Mouse (Mus musculus): ENCODE data around the gene Acsf2. TPM values are rescaled to one million over a fixed set of nuclear protein-coding genes. Genes with fewer than 3 reads are reported as not detected.

Gene Acsf2
- polyA plus RNA-seq, 1 experiment, result 8.3 TPM

DNA sequence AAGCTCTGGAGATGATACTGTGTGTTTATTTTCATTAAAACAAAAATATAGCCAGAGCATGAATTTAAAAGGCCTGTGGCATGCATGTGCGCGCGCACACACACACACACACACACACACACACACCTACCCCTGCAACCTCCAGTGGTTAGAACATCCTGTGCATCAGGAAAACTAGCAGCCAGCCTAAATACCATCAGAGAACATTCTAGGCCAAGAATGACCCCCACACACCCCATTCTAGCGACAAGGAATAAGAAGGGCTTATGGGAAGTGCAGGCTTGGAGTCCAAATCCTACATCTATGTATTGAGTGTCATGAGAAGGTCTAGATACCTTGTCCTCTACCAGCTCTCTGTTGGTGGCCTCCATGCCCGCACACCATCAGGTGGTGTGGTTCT lies 38.3 kb downstream of the Acsf2 start:
- no peak overlapping the region for H3K27ac ChIP-seq (ENCODE audit: control insufficient read depth, insufficient read depth, low read depth, low read length)
- peaks cover 16% of the 10 kb centered on the region for H3K4me1 ChIP-seq (ENCODE audit: control insufficient read depth, insufficient read depth, low read length)
- no peaks in the 10 kb centered on the region for H3K36me3 ChIP-seq (ENCODE audit: control insufficient read depth, insufficient read depth, low read length)
- no peak for TF ChIP-seq CTCF (IDR thresholded peaks at IDR 0.05; ENCODE audit: control insufficient read depth, insufficient read depth, insufficient replicate concordance, low read depth, low read length)
- no peak for TF ChIP-seq POLR2A (IDR thresholded peaks at IDR 0.05; ENCODE audit: control insufficient read depth, low read depth, low read length)
- no peak overlapping the region for H3K4me3 ChIP-seq (ENCODE audit: control insufficient read depth, low read depth, low read length)
- H3K27me3 ChIP-seq (ENCODE audit: control insufficient read depth, insufficient read depth, low read length), result no peaks in the 10 kb centered on the region

DNA sequence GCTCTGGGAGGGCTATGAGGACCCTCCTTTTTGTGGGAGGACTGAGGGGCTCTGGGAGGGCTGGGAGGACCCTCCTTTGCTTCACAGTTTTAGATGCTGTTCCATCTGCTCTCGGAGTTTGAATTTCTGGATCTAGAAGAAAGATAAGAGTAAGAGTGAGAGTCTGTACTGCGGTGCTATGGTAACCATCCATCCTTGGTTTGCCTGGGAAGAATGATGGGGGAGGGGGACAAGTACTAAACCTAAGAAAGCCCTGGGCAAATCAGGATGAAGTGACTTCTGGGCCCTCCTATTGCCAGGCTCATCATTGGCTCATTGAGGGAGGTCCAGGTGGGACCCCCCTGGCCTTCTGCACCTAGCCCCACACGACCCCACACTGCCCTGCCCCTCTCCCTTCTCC lies 43.4 kb downstream of the Acsf2 start:
- H3K36me3 ChIP-seq (ENCODE audit: control insufficient read depth, insufficient read depth, low read length), result no peaks in the 10 kb centered on the region
- TF ChIP-seq CTCF (IDR thresholded peaks at IDR 0.05; ENCODE audit: control insufficient read depth, insufficient read depth, insufficient replicate concordance, low read depth, low read length), result no peak
- TF ChIP-seq POLR2A (IDR thresholded peaks at IDR 0.05; ENCODE audit: control insufficient read depth, low read depth, low read length), result no peak
- H3K27ac ChIP-seq (ENCODE audit: control insufficient read depth, insufficient read depth, low read depth, low read length), result no peak overlapping the region

DNA sequence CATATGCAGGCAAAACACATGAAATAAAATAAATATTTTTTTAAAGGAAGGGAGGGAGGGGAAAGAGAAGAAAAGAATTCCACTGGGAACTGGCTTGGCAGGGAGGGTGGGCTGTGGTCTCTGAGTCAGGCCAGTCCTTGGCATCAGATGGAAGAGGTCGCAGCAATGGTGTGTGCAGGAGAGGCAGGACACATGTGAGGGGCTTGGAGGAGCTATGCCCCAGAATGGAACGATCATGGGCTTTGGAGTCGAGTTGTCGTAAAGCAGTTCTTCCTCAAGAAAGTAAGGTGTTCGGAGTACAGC lies 51.3 kb downstream of the Acsf2 start:
- Histone ChIP-seq H3K36me3 (ENCODE audit: control insufficient read depth, insufficient read depth, low read length) (no peaks in the 10 kb centered on the region), H3K27ac (ENCODE audit: control insufficient read depth, insufficient read depth, low read depth, low read length) (peak overlapping the region; percentile 33; the same call in 1 of the 2 replicates)
- TF ChIP-seq POLR2A (IDR thresholded peaks at IDR 0.05; ENCODE audit: control insufficient read depth, low read depth, low read length), result no peak
- no peak for TF ChIP-seq CTCF (IDR thresholded peaks at IDR 0.05; ENCODE audit: control insufficient read depth, insufficient read depth, insufficient replicate concordance, low read depth, low read length)

More for the DNA sequence above, 43.4 kb downstream of the Acsf2 start:
- Histone ChIP-seq H3K4me1 (ENCODE audit: control insufficient read depth, insufficient read depth, low read length) (no peaks in the 10 kb centered on the region), H3K27me3 (ENCODE audit: control insufficient read depth, insufficient read depth, low read length) (no peaks in the 10 kb centered on the region), H3K4me3 (ENCODE audit: control insufficient read depth, low read depth, low read length) (no peak overlapping the region)

DNA sequence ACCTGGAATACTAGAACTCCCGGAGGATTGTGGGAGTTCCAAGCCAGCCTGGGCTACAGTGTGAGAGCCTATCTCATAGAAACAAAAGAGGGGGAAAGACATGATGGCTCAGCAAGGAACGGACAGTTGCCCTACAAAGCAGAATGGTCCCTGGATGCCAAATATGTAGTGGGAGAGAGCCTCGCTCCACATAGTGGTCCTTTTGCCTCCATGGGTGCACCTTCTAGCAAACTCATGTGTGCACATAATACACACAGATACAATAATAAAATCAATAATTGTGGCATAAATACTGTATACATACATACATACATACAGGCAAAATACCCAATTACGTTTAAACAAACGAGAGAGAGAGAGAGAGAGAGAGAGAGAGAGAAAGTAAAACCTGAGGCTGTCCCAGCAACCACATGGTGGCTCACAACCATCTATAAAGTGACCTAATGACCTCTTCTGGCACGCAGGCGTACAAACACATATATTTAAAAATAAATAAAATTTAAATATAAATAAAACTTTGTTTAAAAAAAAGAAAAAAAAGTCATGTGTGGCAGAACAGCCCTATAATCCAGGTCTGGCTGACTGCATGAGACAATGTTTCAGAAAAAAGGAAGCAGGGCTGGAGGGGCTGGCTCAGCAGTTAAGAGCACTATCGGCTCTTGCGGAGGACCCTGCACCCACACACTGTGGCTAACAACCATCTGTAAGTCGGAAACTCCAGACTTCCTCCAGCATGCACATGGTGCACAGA lies 51.8 kb downstream of the Acsf2 start:
- no peaks in the 10 kb centered on the region for H3K27me3 ChIP-seq (ENCODE audit: control insufficient read depth, insufficient read depth, low read length)
- H3K4me1 ChIP-seq (ENCODE audit: control insufficient read depth, insufficient read depth, low read length), result peaks cover 19% of the 10 kb centered on the region
- no peaks in the 10 kb centered on the region for H3K36me3 ChIP-seq (ENCODE audit: control insufficient read depth, insufficient read depth, low read length)
- TF ChIP-seq CTCF (IDR thresholded peaks at IDR 0.05; ENCODE audit: control insufficient read depth, insufficient read depth, insufficient replicate concordance, low read depth, low read length) (no peak), POLR2A (IDR thresholded peaks at IDR 0.05; ENCODE audit: control insufficient read depth, low read depth, low read length) (no peak)
- H3K4me3 ChIP-seq (ENCODE audit: control insufficient read depth, low read depth, low read length), result peak overlapping the region; percentile 97
- H3K27ac ChIP-seq (ENCODE audit: control insufficient read depth, insufficient read depth, low read depth, low read length), result peak overlapping the region; percentile 93

More for the DNA sequence above, 51.3 kb downstream of the Acsf2 start:
- peaks cover 19% of the 10 kb centered on the region for H3K4me1 ChIP-seq (ENCODE audit: control insufficient read depth, insufficient read depth, low read length)
- H3K27me3 ChIP-seq (ENCODE audit: control insufficient read depth, insufficient read depth, low read length), result no peaks in the 10 kb centered on the region
- no peak overlapping the region for H3K4me3 ChIP-seq (ENCODE audit: control insufficient read depth, low read depth, low read length)

DNA sequence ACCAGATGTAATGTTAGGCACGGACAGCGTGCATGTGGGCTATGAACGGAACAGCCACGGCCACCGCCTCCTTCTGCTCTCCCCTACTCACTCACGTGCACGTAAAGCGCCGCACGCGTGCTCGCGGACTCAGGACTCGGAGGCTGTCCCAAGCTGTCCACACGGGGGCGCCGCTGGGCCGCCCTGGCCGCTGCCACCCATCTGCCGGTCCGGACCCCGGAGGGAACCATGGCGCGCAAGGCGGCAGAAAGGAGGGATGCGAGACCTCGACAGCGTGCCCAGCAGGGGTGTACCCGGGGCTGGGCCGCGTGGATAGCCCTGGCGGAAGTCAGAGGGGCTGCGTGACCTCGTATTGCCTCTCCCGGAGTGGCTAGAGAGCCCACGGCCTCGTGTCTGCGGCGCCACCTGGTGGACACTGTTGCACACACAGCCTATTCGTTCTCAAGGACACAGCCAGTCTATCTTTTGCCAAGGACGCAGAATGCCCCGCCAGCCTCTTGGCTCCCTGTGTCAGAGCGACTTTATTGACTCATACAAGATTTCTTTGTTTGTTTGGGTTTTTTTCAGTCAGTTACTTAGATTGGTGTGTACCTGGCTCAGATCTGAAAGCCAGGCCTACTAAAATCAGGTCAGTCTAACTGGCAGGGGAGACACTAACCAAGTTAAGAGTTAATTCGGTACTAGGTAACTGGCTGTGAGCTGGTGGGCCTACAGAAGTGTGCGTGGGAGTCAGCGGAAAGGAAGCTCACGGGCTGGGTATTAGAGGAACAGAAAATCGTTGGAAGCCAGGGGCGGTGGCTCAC lies 52.6 kb downstream of the Acsf2 start, which contains the start of gene Rsad1:
Gene Rsad1 (minus strand): TSS at position 368 of the 803 bp plus-strand sequence.
- Histone ChIP-seq H3K27ac (ENCODE audit: control insufficient read depth, insufficient read depth, low read depth, low read length) (peak within 1 kb of the TSS; percentile 93), H3K4me1 (ENCODE audit: control insufficient read depth, insufficient read depth, low read length) (peaks cover 23% of the 10 kb centered on the region), H3K4me3 (ENCODE audit: control insufficient read depth, low read depth, low read length) (peak within 1 kb of the TSS; percentile 97), H3K36me3 (ENCODE audit: control insufficient read depth, insufficient read depth, low read length) (no peaks in the 10 kb centered on the region), H3K27me3 (ENCODE audit: control insufficient read depth, insufficient read depth, low read length) (no peaks in the 10 kb centered on the region)
- TF ChIP-seq POLR2A (IDR thresholded peaks at IDR 0.05; ENCODE audit: control insufficient read depth, low read depth, low read length) (peak; percentile 73), CTCF (IDR thresholded peaks at IDR 0.05; ENCODE audit: control insufficient read depth, insufficient read depth, insufficient replicate concordance, low read depth, low read length) (peak; percentile 87)

DNA sequence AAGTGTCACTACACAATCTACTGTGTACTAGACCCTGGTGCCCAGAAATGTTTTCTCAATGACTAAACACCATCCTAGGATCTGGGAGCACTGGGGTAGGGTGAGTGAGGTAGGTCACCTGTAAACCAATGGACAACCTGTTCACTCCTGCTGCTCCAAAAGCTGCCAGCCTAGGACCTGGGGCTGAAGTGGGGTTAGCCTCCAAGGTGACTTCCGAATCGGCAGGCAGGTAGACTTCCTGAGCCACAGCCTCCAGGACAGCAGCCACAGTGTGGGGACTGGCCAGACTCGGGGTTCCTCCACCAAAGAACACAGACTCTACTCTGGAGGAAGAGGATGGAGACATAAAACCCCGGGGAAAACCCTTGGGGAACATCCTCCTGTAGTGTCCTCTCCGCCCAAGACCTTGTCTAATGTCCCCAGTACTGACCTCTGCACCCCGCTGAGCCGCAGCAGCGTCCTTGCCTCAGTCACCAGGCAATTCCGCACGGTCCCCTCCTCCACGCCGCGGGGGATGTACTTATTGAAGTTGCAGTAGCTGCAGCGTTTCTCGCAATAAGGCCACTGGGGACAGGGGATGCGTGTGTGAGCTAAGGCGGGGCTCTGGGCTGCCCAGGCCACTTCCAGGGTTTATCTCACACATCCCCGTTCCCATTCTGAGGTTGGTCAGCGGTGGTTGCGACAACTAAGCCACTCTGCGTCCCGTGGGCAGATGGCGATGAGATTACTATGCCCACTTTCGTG lies 53.5 kb downstream of the Acsf2 start:
- peak overlapping the region; percentile 93 for H3K27ac ChIP-seq (ENCODE audit: control insufficient read depth, insufficient read depth, low read depth, low read length)
- no peaks in the 10 kb centered on the region for H3K27me3 ChIP-seq (ENCODE audit: control insufficient read depth, insufficient read depth, low read length)
- no peaks in the 10 kb centered on the region for H3K36me3 ChIP-seq (ENCODE audit: control insufficient read depth, insufficient read depth, low read length)
- H3K4me3 ChIP-seq (ENCODE audit: control insufficient read depth, low read depth, low read length), result peak overlapping the region; percentile 97
- no peak for TF ChIP-seq POLR2A (IDR thresholded peaks at IDR 0.05; ENCODE audit: control insufficient read depth, low read depth, low read length)
- no peak for TF ChIP-seq CTCF (IDR thresholded peaks at IDR 0.05; ENCODE audit: control insufficient read depth, insufficient read depth, insufficient replicate concordance, low read depth, low read length)
- peaks cover 30% of the 10 kb centered on the region for H3K4me1 ChIP-seq (ENCODE audit: control insufficient read depth, insufficient read depth, low read length)

DNA sequence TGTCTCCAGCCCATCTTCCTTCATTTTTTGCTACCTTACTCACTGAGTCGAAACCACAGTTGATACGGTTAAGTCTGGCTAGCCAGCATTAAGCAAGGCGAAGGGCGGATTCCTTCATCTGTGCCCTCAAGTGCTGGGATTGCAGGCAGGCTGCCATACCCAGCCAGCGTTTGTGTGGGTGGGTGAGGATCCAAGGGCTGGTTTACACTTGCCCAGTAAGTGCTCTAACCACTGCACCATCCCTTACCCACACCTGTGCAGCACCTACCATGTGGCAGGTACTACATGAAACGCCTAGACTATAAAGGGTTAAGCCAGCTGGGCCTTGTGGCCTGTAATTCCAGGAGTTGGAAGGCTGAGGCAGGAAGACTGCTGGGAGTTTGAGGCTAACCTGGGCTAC lies 54.4 kb downstream of the Acsf2 start:
- no peaks in the 10 kb centered on the region for H3K36me3 ChIP-seq (ENCODE audit: control insufficient read depth, insufficient read depth, low read length)
- peaks cover 30% of the 10 kb centered on the region for H3K4me1 ChIP-seq (ENCODE audit: control insufficient read depth, insufficient read depth, low read length)
- no peak overlapping the region for H3K27ac ChIP-seq (ENCODE audit: control insufficient read depth, insufficient read depth, low read depth, low read length)
- H3K27me3 ChIP-seq (ENCODE audit: control insufficient read depth, insufficient read depth, low read length), result no peaks in the 10 kb centered on the region
- H3K4me3 ChIP-seq (ENCODE audit: control insufficient read depth, low read depth, low read length), result no peak overlapping the region
- TF ChIP-seq CTCF (IDR thresholded peaks at IDR 0.05; ENCODE audit: control insufficient read depth, insufficient read depth, insufficient replicate concordance, low read depth, low read length), result no peak
- no peak for TF ChIP-seq POLR2A (IDR thresholded peaks at IDR 0.05; ENCODE audit: control insufficient read depth, low read depth, low read length)

All from testis, adult 2 months (tissue).